Mouse (Mus musculus) monocyte, adult 2 months (primary cell): Measurements from ENCODE around the gene Mgmt.

Experiments used
- DNase-seq, 2 experiments: peaks; one replicate each; pipeline ENCODE4 v3.0.0; 2022; ENCODE audit warnings: low spot score in 2 of 2, low read depth in 1 of 2

The Mgmt gene

GRCm38 (mm10) chr7:137054343-137054742, 159.9 kb downstream of the Mgmt start:
- no peak for DNase-seq

GRCm38 (mm10) chr7:137056126-137056525, 161.7 kb downstream of the Mgmt start:
- no peak for DNase-seq

- DNase-seq, result no peak
Measured at GRCm38 (mm10) chr7:137060488-137060887, 166.1 kb downstream of the Mgmt start.

- no peak for DNase-seq
Measured at GRCm38 (mm10) chr7:137061109-137061508, 166.7 kb downstream of the Mgmt start.

- no peak for DNase-seq
Measured at GRCm38 (mm10) chr7:137064255-137064654, 169.8 kb downstream of the Mgmt start.

GRCm38 (mm10) chr7:137065408-137065807, 171.0 kb downstream of the Mgmt start:
- DNase-seq, result no peak

GRCm38 (mm10) chr7:137066211-137066610, 171.8 kb downstream of the Mgmt start:
- no peak for DNase-seq

- no peak for DNase-seq
Measured at GRCm38 (mm10) chr7:137066997-137067396, 172.6 kb downstream of the Mgmt start.

GRCm38 (mm10) chr7:137067758-137068157, 173.3 kb downstream of the Mgmt start:
- DNase-seq, result no peak

GRCm38 (mm10) chr7:137068796-137069195, 174.4 kb downstream of the Mgmt start:
- DNase-seq, result no peak

- DNase-seq, result no peak
Measured at GRCm38 (mm10) chr7:137069768-137070167, 175.4 kb downstream of the Mgmt start.

- no peak for DNase-seq
Measured at GRCm38 (mm10) chr7:137071346-137071745, 176.9 kb downstream of the Mgmt start.

- no peak for DNase-seq
Measured at GRCm38 (mm10) chr7:137073878-137074277, 179.5 kb downstream of the Mgmt start.

- DNase-seq, result no peak
Measured at GRCm38 (mm10) chr7:137074324-137074723, 179.9 kb downstream of the Mgmt start.

- DNase-seq, result no peak
Measured at GRCm38 (mm10) chr7:137075301-137075700, 180.9 kb downstream of the Mgmt start.

GRCm38 (mm10) chr7:137080171-137080570, 185.8 kb downstream of the Mgmt start:
- DNase-seq, result no peak

GRCm38 (mm10) chr7:137082171-137082570, 187.8 kb downstream of the Mgmt start:
- DNase-seq, result no peak

- no peak for DNase-seq
Measured at GRCm38 (mm10) chr7:137084651-137085050, 190.2 kb downstream of the Mgmt start.

GRCm38 (mm10) chr7:137085969-137086606, 191.7 kb downstream of the Mgmt start:
- DNase-seq, result no peak

GRCm38 (mm10) chr7:137087136-137087535, 192.7 kb downstream of the Mgmt start:
- DNase-seq, result no peak

- DNase-seq, result no peak
Measured at GRCm38 (mm10) chr7:137088141-137088540, 193.7 kb downstream of the Mgmt start.

GRCm38 (mm10) chr7:137094551-137094950, 200.1 kb downstream of the Mgmt start:
- DNase-seq, result no peak

GRCm38 (mm10) chr7:137095702-137096101, 201.3 kb downstream of the Mgmt start:
- DNase-seq, result no peak
